Mouse (Mus musculus): ENCODE measurements around the gene Tia1.

- no peak for TF ChIP-seq CTCF (IDR thresholded peaks at IDR 0.05; ENCODE audit: control insufficient read depth, insufficient read depth, low read length)
- no peak for TF ChIP-seq POLR2A (IDR thresholded peaks at IDR 0.05; ENCODE audit: borderline replicate concordance, control insufficient read depth, low read depth, low read length)
Measured at GRCm38 (mm10) chr6:86391326-86391725, 12.7 kb upstream of the Tia1 start.
